Mouse (Mus musculus) lung, postnatal 0 days (tissue): Measurements from ENCODE around the gene Amdhd2. TPM values are rescaled to one million over a fixed set of nuclear protein-coding genes. Genes with fewer than 3 reads are reported as not detected.
A peak's percentile ranks its signal among the peaks of the same experiment; 100 is the strongest.

Experiments
- ATAC-seq: fragments of 200-750 bp; cut with Nextera tagmentation; 2 replicates; pipeline ENCODE4 v1.8.0; 2017; ENCODE audit warnings: moderate library complexity
- DNase-seq: peaks from one replicate; pipeline ENCODE4 v3.0.0-alpha.2; 2016; ENCODE audit warnings: low spot score
- H3K27ac ChIP-seq: fragments of 300-500 bp; sonication (generic); 2 replicates; pipeline ENCODE4 v1.5.1; 2014; ENCODE audit warnings: antibody characterized with exemption, mild to moderate bottlenecking, low read length, mixed read lengths
- H3K27me3 ChIP-seq: fragments of 300-500 bp; sonication (generic); replicated peaks from 2 replicates; pipeline ENCODE4 v1.6.1; 2014; ENCODE audit warnings: low read length, mixed read lengths; ENCODE audit not compliant: insufficient read depth
- H3K36me3 ChIP-seq: fragments of 300-500 bp; sonication (generic); 2 replicates; pipeline ENCODE4 v1.6.1; 2014; ENCODE audit warnings: low read length, mixed read lengths; ENCODE audit not compliant: insufficient read depth
- H3K4me1 ChIP-seq: fragments of 300-500 bp; sonication (generic); 2 replicates; pipeline ENCODE4 v1.6.1; 2014; ENCODE audit warnings: antibody characterized with exemption, low read depth, low read length, mixed read lengths; ENCODE audit not compliant: insufficient read depth
- H3K4me2 ChIP-seq: fragments of 300-500 bp; sonication (generic); replicated peaks from 2 replicates; pipeline ENCODE4 v1.6.1; 2014; ENCODE audit warnings: low read depth, mild to moderate bottlenecking, low read length, moderate library complexity, mixed read lengths
- H3K4me3 ChIP-seq: fragments of 300-500 bp; sonication (generic); 2 replicates; pipeline ENCODE4 v1.5.1; 2014; ENCODE audit warnings: low read depth, low read length
- H3K9ac ChIP-seq: fragments of 300-500 bp; sonication (generic); replicated peaks from 2 replicates; pipeline ENCODE4 v1.6.1; 2014; ENCODE audit warnings: low read depth, mild to moderate bottlenecking
- H3K9me3 ChIP-seq: fragments of 300-500 bp; sonication (generic); 2 replicates; pipeline ENCODE4 v1.6.1; 2016; ENCODE audit warnings: low read length, mixed read lengths
- CTCF ChIP-seq: IDR thresholded peaks from 2 replicates; pipeline ENCODE4 v1.5.1; 2016; ENCODE audit warnings: antibody characterized with exemption, mild to moderate bottlenecking
- EP300 ChIP-seq: IDR thresholded peaks from 2 replicates; pipeline ENCODE4 v1.6.1; 2016; ENCODE audit warnings: antibody characterized with exemption, mild to moderate bottlenecking, control low read depth
- WGBS: fragments of 180-500 bp; shearing (Covaris S2); extraction: QIAGEN DNeasy Blood & Tissue Kit; methylation state at CpG from one replicate; pipeline ENCODE4 v1.1.7; 2014; 5-methylcytosine and 5-hydroxymethylcytosine counted together
- polyA plus RNA-seq: library from polyadenylated mRNA; unstranded; fragments of >200 nt; fragmentation: Nextera tagmentation; extraction: Ambion mirVana; gene quantifications from 2 replicates; pipeline ENCODE4 v1.2.1, GENCODE M21; 2015

The Amdhd2 gene
- polyA plus RNA-seq, 1 experiment from 2014 or later, result 44.1 TPM

DNA sequence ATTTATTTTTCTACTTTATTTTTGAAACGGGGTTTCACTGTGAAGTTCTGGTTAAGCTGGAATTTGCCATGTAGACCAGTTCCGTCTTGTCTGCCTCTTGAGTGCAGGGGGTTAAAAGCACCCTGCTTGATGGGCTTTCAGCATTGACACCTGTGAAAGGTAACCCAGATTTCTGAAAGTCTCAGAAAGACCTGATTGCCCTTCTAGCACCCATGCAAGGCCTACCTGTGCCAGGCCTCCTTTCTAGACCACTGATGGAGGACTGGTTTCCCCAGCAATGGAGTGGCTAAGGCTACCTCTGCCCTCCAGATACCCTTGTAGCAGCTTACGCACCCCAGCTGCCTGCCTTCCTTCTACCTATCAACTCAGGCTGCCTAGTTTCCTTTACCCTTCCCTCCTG lies 6.6 kb upstream of the Amdhd2 start:
- 43% methylated on average over 3 of the region's 3 CpGs for WGBS
- peak overlapping the region; percentile 89 for H3K4me2 ChIP-seq
- TF ChIP-seq CTCF, result no peak
- TF ChIP-seq EP300, result no peak

DNA sequence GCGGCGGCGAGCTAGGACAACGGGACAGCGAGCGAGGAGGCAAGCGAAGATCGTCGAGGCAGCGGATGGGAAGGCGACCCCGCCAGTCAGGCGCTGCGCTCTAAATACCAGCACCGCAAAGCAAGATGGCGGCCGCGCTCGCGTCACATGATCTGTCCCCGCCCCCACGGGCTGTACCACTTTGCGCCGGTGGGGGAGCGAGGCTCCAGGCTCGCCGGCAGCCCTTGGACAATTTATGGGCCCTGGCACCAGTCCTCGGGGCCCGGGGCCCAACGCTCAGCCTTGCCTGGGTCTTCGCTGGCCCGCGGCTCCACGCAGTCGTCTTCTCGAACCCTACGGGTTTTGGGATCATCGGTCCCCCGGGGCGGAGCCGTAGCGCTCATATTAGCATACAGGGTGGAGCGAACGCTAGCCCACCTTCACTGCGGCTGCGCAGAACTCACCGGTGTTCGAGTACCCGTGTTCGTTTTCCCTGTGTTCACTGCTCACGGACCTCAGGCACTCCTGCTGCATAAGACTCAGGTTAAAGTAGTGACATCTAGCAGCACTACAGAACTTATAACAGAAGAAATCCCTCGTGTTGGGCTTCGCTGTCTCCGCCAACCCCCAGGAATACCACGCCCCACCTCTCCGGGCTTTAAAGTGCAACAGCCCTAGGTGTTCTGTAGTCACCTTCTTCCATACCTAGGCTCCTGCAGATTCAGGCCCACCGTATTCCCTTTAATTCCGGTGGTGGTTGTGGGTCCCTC lies 5.9 kb upstream of the Amdhd2 start, which contains the start of gene Atp6v0c:
TSS of gene Atp6v0c (minus strand) at position 386 of the 749 bp plus-strand sequence.
- Histone ChIP-seq H3K4me2 (peak within 1 kb of the TSS; percentile 89), H3K9me3 (no peaks in the 10 kb centered on the region), H3K4me3 (peak within 1 kb of the TSS; percentile 68), H3K4me1 (peaks cover 6% of the 10 kb centered on the region; the same call in 1 of the 2 replicates), H3K36me3 (no peaks in the 10 kb centered on the region), H3K27me3 (no peaks in the 10 kb centered on the region), H3K27ac (peak within 1 kb of the TSS; percentile 97), H3K9ac (peak within 1 kb of the TSS; percentile 94)
- ATAC-seq, result peak; percentile 92
- DNase-seq, result peak; percentile 98
- 1% methylated on average over 49 of the region's 58 CpGs for WGBS
- TF ChIP-seq CTCF (peak; percentile 62), EP300 (0 out of 2 replicates have a peak, but pooled peaks have one; percentile 4)

More for the DNA sequence above, 6.6 kb upstream of the Amdhd2 start:
- peak overlapping the region; percentile 97 for H3K27ac ChIP-seq
- ATAC-seq, result no peak
- H3K36me3 ChIP-seq, result no peaks in the 10 kb centered on the region
- DNase-seq, result no peak
- H3K9me3 ChIP-seq, result no peaks in the 10 kb centered on the region
- H3K27me3 ChIP-seq, result no peaks in the 10 kb centered on the region
- peak overlapping the region; percentile 68; the same call in 1 of the 2 replicates for H3K4me3 ChIP-seq
- peaks cover 6% of the 10 kb centered on the region; the same call in 1 of the 2 replicates for H3K4me1 ChIP-seq
- peak overlapping the region; percentile 94; the same call in 1 of the 2 replicates for H3K9ac ChIP-seq

DNA sequence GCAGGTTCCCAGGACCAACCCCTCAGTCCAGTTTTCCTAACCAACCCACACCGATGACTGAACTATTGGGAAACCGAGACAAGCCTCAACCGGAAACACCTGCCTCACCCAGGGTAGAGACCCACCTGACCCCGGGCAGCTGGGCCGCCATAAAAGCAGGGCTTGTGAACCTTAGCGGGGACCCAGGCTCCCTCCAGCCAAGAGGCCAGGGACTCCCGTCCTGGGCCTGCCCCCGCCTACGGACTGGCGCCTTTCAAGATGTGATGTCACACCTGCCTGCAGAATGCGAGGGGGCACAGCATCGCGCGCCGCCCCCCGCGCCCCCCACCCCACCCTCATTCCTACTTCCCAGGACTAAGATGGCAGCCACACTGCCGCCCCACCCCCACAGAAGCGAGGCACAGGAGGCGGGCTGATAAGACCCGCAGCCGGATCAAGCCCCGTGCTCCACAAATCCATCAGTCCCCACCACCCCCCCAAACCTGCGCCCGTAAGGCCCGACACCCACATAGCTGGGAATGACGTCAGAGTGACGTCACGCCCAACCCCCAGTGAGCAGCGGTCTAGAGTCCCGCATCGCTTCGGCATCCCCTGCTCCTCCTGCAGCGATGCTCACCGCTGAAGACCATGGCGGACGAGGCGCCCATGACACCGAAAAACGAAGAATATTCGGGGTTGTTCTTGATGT lies 5.2 kb upstream of the Amdhd2 start:
- no peaks in the 10 kb centered on the region for H3K9me3 ChIP-seq
- peak; percentile 52 for ATAC-seq
- DNase-seq, result peak; percentile 72
- peaks cover 6% of the 10 kb centered on the region; the same call in 1 of the 2 replicates for H3K4me1 ChIP-seq
- H3K27ac ChIP-seq, result peak overlapping the region; percentile 97
- H3K36me3 ChIP-seq, result no peaks in the 10 kb centered on the region
- WGBS, result under 1% methylated on average over 40 of the region's 41 CpGs
- peak overlapping the region; percentile 89 for H3K4me2 ChIP-seq
- peak overlapping the region; percentile 68 for H3K4me3 ChIP-seq
- no peaks in the 10 kb centered on the region for H3K27me3 ChIP-seq
- H3K9ac ChIP-seq, result peak overlapping the region; percentile 94
- no peak for TF ChIP-seq CTCF
- TF ChIP-seq EP300, result no peak

DNA sequence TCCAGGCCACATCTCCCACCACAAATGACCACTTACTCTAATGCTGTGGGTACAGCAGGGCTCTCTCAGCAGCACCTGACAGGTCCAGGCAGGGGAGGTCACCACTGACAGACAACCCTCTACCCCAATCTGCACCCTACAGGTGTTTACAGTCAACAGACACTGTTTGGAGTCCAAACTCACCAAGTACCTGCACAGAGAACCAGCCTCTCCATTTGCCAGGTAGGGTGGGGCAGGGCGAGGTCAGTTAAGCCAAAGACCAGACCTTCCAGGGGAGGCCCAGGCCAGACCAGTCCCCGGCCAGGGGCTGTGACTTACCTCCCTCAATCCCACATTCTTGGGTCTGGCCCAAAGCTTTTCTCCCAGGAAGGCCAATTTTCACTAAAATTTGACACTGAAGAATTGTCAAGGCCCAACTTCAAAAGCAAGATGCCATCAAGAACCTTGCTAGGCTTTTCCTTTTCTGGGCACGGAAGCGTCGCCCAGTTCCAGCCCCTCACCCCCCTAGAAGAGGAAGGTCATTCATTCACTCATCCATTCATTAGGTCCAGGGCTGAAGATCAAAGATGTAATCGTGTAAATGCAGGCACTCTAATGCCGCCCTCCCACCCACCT lies 4.4 kb upstream of the Amdhd2 start:
- no peaks in the 10 kb centered on the region for H3K36me3 ChIP-seq

DNA sequence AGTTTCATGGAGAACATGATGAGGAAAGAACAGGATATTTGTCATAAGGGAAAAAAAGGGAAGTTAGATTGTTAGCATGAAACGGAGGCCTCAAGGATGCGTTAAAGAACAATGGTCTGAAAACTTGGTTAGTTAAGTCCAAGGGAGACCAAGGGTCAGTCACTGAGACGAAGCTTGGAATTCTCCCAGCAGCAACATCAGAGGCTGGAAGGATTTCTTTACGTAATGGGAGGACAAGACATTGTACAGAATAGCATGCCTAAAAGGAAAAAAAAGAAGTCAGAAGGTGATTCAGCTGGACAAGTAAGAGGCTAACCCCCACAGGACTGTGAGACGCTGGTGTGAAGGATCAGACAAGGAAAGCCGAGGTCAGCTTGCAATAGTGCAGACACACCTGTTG lies 3.6 kb upstream of the Amdhd2 start:
- Histone ChIP-seq H3K4me1 (peaks cover 12% of the 10 kb centered on the region; the same call in 1 of the 2 replicates), H3K27ac (no peak overlapping the region), H3K4me2 (peak overlapping the region; percentile 89; the same call in 1 of the 2 replicates), H3K4me3 (no peak overlapping the region), H3K27me3 (no peaks in the 10 kb centered on the region), H3K36me3 (no peaks in the 10 kb centered on the region), H3K9ac (no peak overlapping the region), H3K9me3 (no peaks in the 10 kb centered on the region)
- DNase-seq (no peak), ATAC-seq (no peak)
- whole genome bisulfite sequencing, result 77% methylated on average over 6 of the region's 6 CpGs
- TF ChIP-seq CTCF (no peak), EP300 (no peak)

More for the DNA sequence above, 4.4 kb upstream of the Amdhd2 start:
- 43% methylated on average over 7 of the region's 7 CpGs for WGBS
- Histone ChIP-seq H3K9ac (0 out of 2 replicates have a peak overlapping the region, but pooled peaks have one; percentile 94), H3K9me3 (no peaks in the 10 kb centered on the region), H3K4me3 (peak overlapping the region; percentile 68), H3K27ac (peak overlapping the region; percentile 97), H3K27me3 (no peaks in the 10 kb centered on the region), H3K4me2 (peak overlapping the region; percentile 89), H3K4me1 (peaks cover 6% of the 10 kb centered on the region; the same call in 1 of the 2 replicates)
- no peak for ATAC-seq
- TF ChIP-seq EP300, result no peak
- TF ChIP-seq CTCF, result no peak
- no peak for DNase-seq
